Mouse (Mus musculus) c-Kit-positive CD71-positive TER-119-negative erythroid progenitor cells, embryonic 14.5 days (primary cell): Measurements from ENCODE around the gene Snapc1.

ENCODE experiments used
- DNase-seq: peaks from one replicate; pipeline ENCODE4 v3.0.0-alpha.2; 2013; ENCODE audit warnings: low read depth

The Snapc1 gene

DNA sequence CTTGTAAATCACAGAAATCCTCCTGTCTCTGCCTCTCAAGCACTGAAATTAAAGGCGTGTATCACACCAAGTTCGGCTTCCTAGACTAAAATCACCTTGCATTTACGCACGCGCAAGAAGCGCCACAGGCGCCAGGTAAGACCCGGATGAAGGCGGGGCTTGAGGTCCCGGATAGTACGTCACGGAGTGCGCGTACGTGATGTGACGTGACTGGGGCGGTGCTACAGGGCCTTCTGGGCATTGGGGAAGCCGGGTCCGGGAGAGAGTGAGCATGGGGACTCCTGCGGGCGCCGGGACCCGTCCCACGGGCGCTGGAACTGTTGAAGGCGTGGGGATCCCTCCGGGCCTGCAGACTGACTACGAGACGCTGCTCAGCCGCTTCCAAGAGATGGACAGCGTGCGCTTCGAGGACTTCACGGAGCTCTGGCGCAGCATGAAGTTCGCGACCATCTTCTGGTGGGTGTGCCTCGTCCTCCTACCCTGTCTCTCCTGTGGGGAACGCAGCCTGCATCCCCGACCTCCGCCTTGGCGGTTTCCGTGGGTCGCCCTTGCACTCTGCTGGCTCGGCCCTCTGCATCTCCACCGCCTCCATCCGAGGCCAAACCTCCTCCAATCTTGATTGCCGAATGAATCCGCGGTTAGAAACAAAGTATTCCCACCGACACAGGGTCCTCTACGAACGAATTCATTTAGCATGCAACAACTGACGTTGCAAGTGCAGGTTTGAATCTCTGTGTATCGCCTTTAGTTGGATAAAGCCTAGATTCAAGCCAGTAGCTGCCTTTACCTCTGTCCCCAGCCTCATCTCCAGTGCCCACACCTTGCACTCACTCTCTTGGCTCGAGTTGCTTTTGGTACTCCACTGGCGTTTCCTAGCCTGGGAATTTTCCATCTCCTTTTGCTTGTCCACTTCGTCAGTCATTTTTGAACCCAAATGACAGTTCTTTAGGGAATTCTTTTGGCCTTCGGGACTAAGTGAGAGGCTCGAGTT is at the start of gene Snapc1:
TSS of gene Snapc1 (plus strand) at position 191 of the 991 bp plus-strand sequence.
- peak; percentile 95 for DNase-seq

DNA sequence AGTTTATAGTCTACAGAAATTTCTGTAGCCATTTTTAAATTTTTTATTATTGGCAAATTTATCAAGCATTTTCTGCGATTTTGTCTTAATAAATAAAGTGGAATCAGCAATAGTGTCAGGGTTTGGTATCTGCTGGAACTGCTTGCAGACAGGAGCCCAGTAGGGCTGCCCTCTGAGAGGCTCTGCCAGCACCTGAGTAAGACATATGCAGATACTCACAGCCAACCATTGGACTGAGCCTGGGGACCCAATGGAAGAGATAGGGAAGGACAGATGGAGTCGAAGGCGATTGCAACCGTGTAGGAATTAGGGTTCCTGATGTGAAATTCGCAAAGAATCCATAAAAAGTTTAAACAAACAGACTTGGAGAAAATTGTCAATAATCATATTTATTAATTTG is 45.8 kb upstream of the Snapc1 start:
- no peak for DNase-seq

GRCm38 (mm10) chr12:73930266-73930665 is 34.0 kb upstream of the Snapc1 start:
- no peak for DNase-seq

DNA sequence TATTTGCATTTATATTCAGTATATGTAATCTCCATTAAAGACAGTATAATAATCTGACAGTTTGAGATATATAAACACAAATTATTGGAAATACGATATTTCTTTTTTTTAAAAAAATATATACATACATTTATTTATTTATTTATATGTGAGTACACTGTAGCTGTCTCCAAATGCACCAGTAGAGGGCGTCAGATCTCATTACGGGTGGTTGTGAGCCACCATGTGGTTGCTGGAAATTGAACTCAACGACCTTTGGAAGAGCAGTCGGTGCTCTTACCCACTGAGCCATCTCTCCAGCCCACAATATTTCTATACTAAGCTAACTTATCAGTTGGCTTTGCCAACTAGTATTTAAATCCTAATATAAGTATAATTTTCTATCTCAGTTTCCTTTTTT is 33.0 kb upstream of the Snapc1 start:
- DNase-seq = peak; percentile 45

DNA sequence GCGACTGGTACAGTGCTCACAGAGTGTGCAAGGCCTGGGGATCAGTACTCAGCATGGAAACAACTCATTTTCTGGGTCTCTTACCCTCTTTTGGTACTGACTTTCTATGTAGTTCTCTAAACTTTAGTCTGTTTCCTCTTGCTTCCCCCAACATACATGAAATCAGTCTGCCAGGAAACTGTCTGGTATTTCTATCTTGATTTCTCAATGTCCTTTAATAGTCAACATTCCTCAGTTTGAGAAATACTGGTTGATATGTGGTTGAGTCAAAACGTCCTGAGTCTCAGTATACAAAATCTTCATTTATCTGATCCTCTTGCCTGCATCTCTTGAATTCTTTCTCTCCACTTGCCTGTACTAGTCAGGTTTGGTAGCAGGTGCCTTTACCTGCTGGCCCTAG is 29.8 kb upstream of the Snapc1 start:
- DNase-seq = no peak

GRCm38 (mm10) chr12:73937353-73937752 is 26.9 kb upstream of the Snapc1 start, which contains the start of gene Gm49321:
Gm49321 (plus strand) TSS chr12:73937653.
- DNase-seq = no peak

- DNase-seq = no peak
Measured at GRCm38 (mm10) chr12:73939542-73939941, 24.7 kb upstream of the Snapc1 start.

- DNase-seq = no peak
Measured at GRCm38 (mm10) chr12:73948415-73948814, 15.9 kb upstream of the Snapc1 start.

- DNase-seq = peak; percentile 15
Measured at GRCm38 (mm10) chr12:73949318-73950058, 14.8 kb upstream of the Snapc1 start.

DNA sequence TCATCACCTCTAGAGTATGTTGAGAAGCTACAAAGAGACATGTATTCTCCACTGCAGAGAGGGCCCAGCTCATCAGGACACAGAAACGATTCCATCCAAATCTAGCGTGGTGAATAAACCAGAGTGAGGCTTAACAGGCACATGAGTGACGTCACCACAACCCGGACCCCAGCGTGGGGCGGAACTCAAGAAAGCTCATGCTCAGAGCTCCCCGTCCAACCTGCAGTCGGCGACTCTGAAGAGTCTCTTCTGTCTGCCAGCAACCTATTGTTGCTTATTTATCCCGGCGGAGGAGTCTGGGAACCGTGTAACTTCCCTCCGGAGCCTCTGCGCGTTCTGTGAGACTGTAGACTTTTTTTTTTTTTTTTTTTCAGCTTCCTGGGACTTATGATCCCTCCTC is 11.4 kb upstream of the Snapc1 start:
- DNase-seq = peak; percentile 32

- DNase-seq = peak; percentile 24
Measured at GRCm38 (mm10) chr12:73953420-73954186, 10.7 kb upstream of the Snapc1 start.

DNA sequence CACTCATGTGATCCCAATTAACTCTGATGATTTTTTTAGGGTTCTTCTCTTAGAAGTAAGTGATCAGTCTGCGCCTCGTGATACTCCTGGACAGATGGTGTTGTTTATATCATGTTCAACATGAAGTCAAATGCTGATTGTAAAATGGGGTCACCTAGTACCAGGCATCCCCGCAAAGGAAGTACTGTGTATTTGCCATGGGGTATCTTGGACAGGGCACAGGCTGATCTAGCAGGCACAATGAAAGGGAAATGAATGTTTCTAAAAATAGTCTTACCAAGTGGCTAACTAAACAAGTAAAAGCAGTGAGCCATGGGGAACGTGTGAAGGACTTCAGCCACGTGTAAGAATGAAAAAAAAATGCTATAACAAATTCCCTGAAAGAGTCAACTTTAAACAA is 9.5 kb upstream of the Snapc1 start:
- DNase-seq = no peak

- no peak for DNase-seq
Measured at GRCm38 (mm10) chr12:73957676-73958075, 6.6 kb upstream of the Snapc1 start.

DNA sequence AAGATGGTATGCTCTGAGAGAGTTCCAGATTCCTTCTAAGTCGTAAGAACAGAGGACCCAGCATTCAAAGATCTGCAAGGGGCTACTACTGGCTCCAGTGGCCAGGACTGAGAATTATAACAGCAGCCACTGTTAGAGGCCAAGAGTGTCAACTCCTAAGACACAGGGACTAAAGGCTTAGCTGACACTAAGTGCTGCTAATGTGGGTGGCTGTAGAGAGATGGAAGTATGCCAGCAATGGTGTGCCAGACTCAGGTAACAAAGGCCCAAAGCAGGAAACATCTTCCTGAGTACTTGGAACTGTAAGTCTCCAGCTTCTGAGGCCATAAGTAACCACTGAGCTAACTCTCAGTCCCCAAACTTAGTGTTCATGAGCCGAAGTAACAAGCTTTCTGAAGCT is 5.5 kb upstream of the Snapc1 start:
- DNase-seq = no peak

- DNase-seq = no peak
Measured at GRCm38 (mm10) chr12:73969142-73969541, 4.9 kb downstream of the Snapc1 start.

DNA sequence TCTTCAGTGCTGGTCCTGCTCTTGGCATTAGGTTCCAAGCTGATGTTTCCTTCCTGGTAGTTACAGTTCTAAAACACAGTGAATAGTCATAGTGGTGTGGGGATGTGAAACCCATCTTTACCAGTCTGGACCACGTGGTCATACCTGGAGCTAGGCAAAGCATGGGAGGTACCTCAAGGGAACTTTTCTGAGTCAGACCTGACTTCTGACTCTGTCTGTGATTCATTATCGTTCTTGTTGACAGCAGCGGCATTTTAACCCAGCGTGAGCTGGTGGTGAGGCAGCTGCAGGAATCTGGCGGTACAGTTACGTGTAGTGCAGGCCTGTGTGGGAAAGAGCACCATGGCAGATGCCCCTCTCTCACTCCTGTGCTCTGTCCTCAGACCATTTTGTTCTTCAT is 10.3 kb downstream of the Snapc1 start:
- DNase-seq = no peak

- no peak for DNase-seq
Measured at GRCm38 (mm10) chr12:73978144-73978543, 13.9 kb downstream of the Snapc1 start.

DNA sequence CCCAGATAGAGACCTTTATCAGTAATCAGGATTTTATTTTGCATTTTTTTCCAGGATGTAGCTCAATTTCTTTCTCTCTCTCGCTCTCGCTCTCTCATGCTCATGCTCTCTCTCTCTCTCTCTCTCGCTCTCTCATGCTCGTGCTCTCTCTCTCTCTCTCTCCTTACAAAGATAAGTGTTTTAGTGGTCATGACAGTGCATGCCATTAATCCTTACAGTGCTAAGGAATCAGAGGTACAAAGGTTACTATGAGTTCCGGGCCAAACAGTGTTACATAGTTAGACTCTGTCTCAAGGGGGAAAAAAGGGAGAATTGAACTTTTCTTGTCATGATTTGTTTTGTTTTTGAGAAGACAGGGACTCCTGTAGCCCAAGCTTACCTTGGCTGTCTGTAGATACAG is 15.4 kb downstream of the Snapc1 start:
- no peak for DNase-seq

- no peak for DNase-seq
Measured at GRCm38 (mm10) chr12:73982533-73982932, 18.3 kb downstream of the Snapc1 start.

GRCm38 (mm10) chr12:73986299-73986698 is 22.0 kb downstream of the Snapc1 start:
- DNase-seq = no peak

DNA sequence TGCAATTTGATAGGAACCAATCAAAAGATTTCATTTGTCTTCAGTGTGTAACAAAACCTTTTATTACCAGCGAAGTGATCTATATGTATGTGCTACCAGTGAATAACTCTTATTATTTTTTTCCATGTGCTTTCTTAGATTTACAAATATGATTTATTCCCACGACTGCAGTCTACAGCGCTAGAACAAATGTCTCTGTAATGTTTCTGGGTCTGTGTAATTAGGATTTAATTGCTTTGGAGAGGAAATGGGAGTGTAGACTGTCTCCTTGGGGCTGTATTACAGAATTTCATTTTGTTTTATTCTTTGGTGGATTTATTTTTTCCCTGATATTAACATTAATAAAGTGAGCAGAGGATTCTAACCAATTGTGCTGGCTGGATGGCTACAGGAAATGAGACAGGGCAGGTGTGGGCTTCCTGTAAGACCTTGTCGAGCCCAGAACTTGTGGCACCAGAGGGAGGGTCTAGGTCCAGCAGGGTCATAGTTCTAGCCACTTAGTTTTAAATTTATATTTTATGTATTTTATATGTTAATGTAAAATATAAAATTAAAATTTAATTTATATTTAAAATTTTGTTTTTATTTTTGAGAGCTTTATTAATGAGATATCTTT is 24.2 kb downstream of the Snapc1 start:
- no peak for DNase-seq

DNA sequence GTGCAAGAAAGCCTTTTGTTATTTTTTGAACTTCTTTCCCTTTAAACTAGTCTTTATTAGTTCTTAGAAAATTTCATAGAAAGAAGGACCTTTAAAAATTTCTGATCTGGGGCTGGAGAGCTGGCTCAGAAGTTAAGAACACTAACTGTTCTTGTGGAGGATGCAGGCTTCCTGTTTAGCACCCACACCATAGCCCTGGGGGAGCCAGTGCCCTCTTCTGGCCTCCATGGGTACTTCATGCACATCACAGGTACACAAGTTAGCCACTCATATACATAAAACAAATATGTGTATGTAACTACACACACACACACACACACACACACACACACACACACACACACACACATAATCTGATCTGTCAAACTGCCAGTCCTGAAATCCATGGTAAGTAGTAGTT is 25.3 kb downstream of the Snapc1 start:
- peak; percentile 23 for DNase-seq
